Mouse (Mus musculus): Measurements from ENCODE around the gene Ahdc1. TPM values are rescaled to one million over a fixed set of nuclear protein-coding genes. Genes with fewer than 3 reads are reported as not detected.
A peak's percentile ranks its signal among the peaks of the same experiment; 100 is the strongest.

Ahdc1 gene
- polyA plus RNA-seq, 1 experiment from 2014 or later: 10.5 TPM

- 59% methylated on average over 8 of the region's 8 CpGs for WGBS
- Histone ChIP-seq H3K36me3 (ENCODE audit: control insufficient read depth, insufficient read depth, low read length) (peaks cover 2% of the 10 kb centered on the region; the same call in 1 of the 2 replicates), H3K4me3 (ENCODE audit: low read depth, low read length) (no peak overlapping the region), H3K4me1 (ENCODE audit: control insufficient read depth, insufficient read depth, low read length) (peaks cover 22% of the 10 kb centered on the region), H3K27ac (replicated peaks; ENCODE audit: low read depth, low read length) (no peak overlapping the region), H3K27me3 (ENCODE audit: control insufficient read depth, insufficient read depth, low read length) (no peaks in the 10 kb centered on the region), H3K4me2 (ENCODE audit: low read depth, severe bottlenecking) (no peak overlapping the region), H3K9me3 (ENCODE audit: control insufficient read depth, low read length) (no peaks in the 10 kb centered on the region), H3K9ac (ENCODE audit: low read length) (no peak overlapping the region)
- DNase-seq (ENCODE audit: low spot score) (no peak), ATAC-seq (ENCODE audit: insufficient number of reproducible peaks, low FRiP score, low TSS enrichment, low read depth) (no peak)
Observed at GRCm38 (mm10) chr4:133073192-133073591, 62.1 kb downstream of the Ahdc1 start.

GRCm38 (mm10) chr4:133074070-133074819, 63.2 kb downstream of the Ahdc1 start:
- H3K4me3 ChIP-seq (ENCODE audit: low read depth, low read length): no peak overlapping the region
- H3K36me3 ChIP-seq (ENCODE audit: control insufficient read depth, insufficient read depth, low read length): peaks cover 3% of the 10 kb centered on the region
- H3K4me2 ChIP-seq (ENCODE audit: low read depth, severe bottlenecking): no peak overlapping the region
- peaks cover 22% of the 10 kb centered on the region for H3K4me1 ChIP-seq (ENCODE audit: control insufficient read depth, insufficient read depth, low read length)
- H3K9ac ChIP-seq (ENCODE audit: low read length): no peak overlapping the region; the same call in 1 of the 2 replicates
- no peak for DNase-seq (ENCODE audit: low spot score)
- 0 out of 2 replicates have a peak overlapping the region, but pooled peaks have one; percentile 31 for H3K27ac ChIP-seq (replicated peaks; ENCODE audit: low read depth, low read length)
- WGBS: 46% methylated on average over 9 of the region's 9 CpGs
- H3K27me3 ChIP-seq (ENCODE audit: control insufficient read depth, insufficient read depth, low read length): no peaks in the 10 kb centered on the region
- no peak for ATAC-seq (ENCODE audit: insufficient number of reproducible peaks, low FRiP score, low TSS enrichment, low read depth)
- no peaks in the 10 kb centered on the region for H3K9me3 ChIP-seq (ENCODE audit: control insufficient read depth, low read length)

GRCm38 (mm10) chr4:133074894-133075572, 64.0 kb downstream of the Ahdc1 start:
- no peak overlapping the region for H3K4me2 ChIP-seq (ENCODE audit: low read depth, severe bottlenecking)
- H3K36me3 ChIP-seq (ENCODE audit: control insufficient read depth, insufficient read depth, low read length): peaks cover 3% of the 10 kb centered on the region
- no peaks in the 10 kb centered on the region for H3K27me3 ChIP-seq (ENCODE audit: control insufficient read depth, insufficient read depth, low read length)
- no peak overlapping the region for H3K4me3 ChIP-seq (ENCODE audit: low read depth, low read length)
- no peak overlapping the region for H3K27ac ChIP-seq (replicated peaks; ENCODE audit: low read depth, low read length)
- H3K9ac ChIP-seq (ENCODE audit: low read length): no peak overlapping the region
- no peak for DNase-seq (ENCODE audit: low spot score)
- 57% methylated on average over 8 of the region's 8 CpGs for WGBS
- ATAC-seq (ENCODE audit: insufficient number of reproducible peaks, low FRiP score, low TSS enrichment, low read depth): no peak
- no peaks in the 10 kb centered on the region for H3K9me3 ChIP-seq (ENCODE audit: control insufficient read depth, low read length)
- peaks cover 22% of the 10 kb centered on the region for H3K4me1 ChIP-seq (ENCODE audit: control insufficient read depth, insufficient read depth, low read length)

GRCm38 (mm10) chr4:133078947-133079346, 67.9 kb downstream of the Ahdc1 start:
- Histone ChIP-seq H3K9me3 (ENCODE audit: control insufficient read depth, low read length) (no peaks in the 10 kb centered on the region), H3K36me3 (ENCODE audit: control insufficient read depth, insufficient read depth, low read length) (peaks cover 3% of the 10 kb centered on the region), H3K27ac (replicated peaks; ENCODE audit: low read depth, low read length) (no peak overlapping the region), H3K4me2 (ENCODE audit: low read depth, severe bottlenecking) (no peak overlapping the region), H3K27me3 (ENCODE audit: control insufficient read depth, insufficient read depth, low read length) (no peaks in the 10 kb centered on the region), H3K4me3 (ENCODE audit: low read depth, low read length) (no peak overlapping the region), H3K4me1 (ENCODE audit: control insufficient read depth, insufficient read depth, low read length) (peaks cover 9% of the 10 kb centered on the region), H3K9ac (ENCODE audit: low read length) (no peak overlapping the region)
- 55% methylated on average over 5 of the region's 5 CpGs for WGBS
- DNase-seq (ENCODE audit: low spot score) (no peak), ATAC-seq (ENCODE audit: insufficient number of reproducible peaks, low FRiP score, low TSS enrichment, low read depth) (no peak)

- ATAC-seq (ENCODE audit: insufficient number of reproducible peaks, low FRiP score, low TSS enrichment, low read depth): no peak
- peaks cover 3% of the 10 kb centered on the region for H3K36me3 ChIP-seq (ENCODE audit: control insufficient read depth, insufficient read depth, low read length)
- no peaks in the 10 kb centered on the region for H3K27me3 ChIP-seq (ENCODE audit: control insufficient read depth, insufficient read depth, low read length)
- no peaks in the 10 kb centered on the region for H3K9me3 ChIP-seq (ENCODE audit: control insufficient read depth, low read length)
- WGBS: 42% methylated on average over 7 of the region's 7 CpGs
- peaks cover 11% of the 10 kb centered on the region for H3K4me1 ChIP-seq (ENCODE audit: control insufficient read depth, insufficient read depth, low read length)
- no peak overlapping the region for H3K4me3 ChIP-seq (ENCODE audit: low read depth, low read length)
- DNase-seq (ENCODE audit: low spot score): no peak
- no peak overlapping the region for H3K27ac ChIP-seq (replicated peaks; ENCODE audit: low read depth, low read length)
- H3K4me2 ChIP-seq (ENCODE audit: low read depth, severe bottlenecking): no peak overlapping the region
- no peak overlapping the region for H3K9ac ChIP-seq (ENCODE audit: low read length)
Observed at GRCm38 (mm10) chr4:133079416-133080113, 68.5 kb downstream of the Ahdc1 start.

GRCm38 (mm10) chr4:133080862-133081261, 69.8 kb downstream of the Ahdc1 start:
- no peak overlapping the region for H3K4me2 ChIP-seq (ENCODE audit: low read depth, severe bottlenecking)
- 93% methylated on average over 3 of the region's 3 CpGs for WGBS
- no peak for DNase-seq (ENCODE audit: low spot score)
- H3K27ac ChIP-seq (replicated peaks; ENCODE audit: low read depth, low read length): no peak overlapping the region
- no peak for ATAC-seq (ENCODE audit: insufficient number of reproducible peaks, low FRiP score, low TSS enrichment, low read depth)
- H3K4me3 ChIP-seq (ENCODE audit: low read depth, low read length): no peak overlapping the region
- H3K4me1 ChIP-seq (ENCODE audit: control insufficient read depth, insufficient read depth, low read length): peaks cover 24% of the 10 kb centered on the region
- 0 out of 2 replicates have a peak, but pooled peaks cover 2% of the 10 kb centered on the region for H3K27me3 ChIP-seq (ENCODE audit: control insufficient read depth, insufficient read depth, low read length)
- H3K9ac ChIP-seq (ENCODE audit: low read length): no peak overlapping the region
- H3K9me3 ChIP-seq (ENCODE audit: control insufficient read depth, low read length): no peaks in the 10 kb centered on the region
- peaks cover 3% of the 10 kb centered on the region for H3K36me3 ChIP-seq (ENCODE audit: control insufficient read depth, insufficient read depth, low read length)

GRCm38 (mm10) chr4:133082216-133082773, 71.2 kb downstream of the Ahdc1 start:
- Histone ChIP-seq H3K36me3 (ENCODE audit: control insufficient read depth, insufficient read depth, low read length) (peaks cover 3% of the 10 kb centered on the region), H3K4me2 (ENCODE audit: low read depth, severe bottlenecking) (no peak overlapping the region), H3K27me3 (ENCODE audit: control insufficient read depth, insufficient read depth, low read length) (0 out of 2 replicates have a peak, but pooled peaks cover 2% of the 10 kb centered on the region), H3K27ac (replicated peaks; ENCODE audit: low read depth, low read length) (no peak overlapping the region), H3K9me3 (ENCODE audit: control insufficient read depth, low read length) (no peaks in the 10 kb centered on the region), H3K4me1 (ENCODE audit: control insufficient read depth, insufficient read depth, low read length) (peaks cover 26% of the 10 kb centered on the region), H3K4me3 (ENCODE audit: low read depth, low read length) (no peak overlapping the region), H3K9ac (ENCODE audit: low read length) (no peak overlapping the region)
- no peak for ATAC-seq (ENCODE audit: insufficient number of reproducible peaks, low FRiP score, low TSS enrichment, low read depth)
- 85% methylated on average over 6 of the region's 6 CpGs for WGBS
- DNase-seq (ENCODE audit: low spot score): no peak

All from limb, embryonic 11.5 days (tissue).